Mouse (Mus musculus): ENCODE results near the gene Pmvk. TPM values are rescaled to one million over a fixed set of nuclear protein-coding genes. Genes with fewer than 3 reads are reported as not detected.

Gene Pmvk
- polyA plus RNA-seq, 1 experiment, result 82.0 TPM

Other genes starting within 250 kb of the Pmvk start
- gene Thbs3, start 239.4 kb upstream of the Pmvk start, polyA plus RNA-seq (2012; rRNA removed), result 30.0 and 40.7 TPM in 2 replicates
- 150 and 153 TPM in 2 replicates for gene Mtx1, start 227.5 kb upstream of the Pmvk start, polyA plus RNA-seq (2012; rRNA removed)
- gene Muc1, start 225.5 kb upstream of the Pmvk start, polyA plus RNA-seq (2012; rRNA removed), result 0.69 and 1.5 TPM in 2 replicates
- gene Krtcap2, start 208.6 kb upstream of the Pmvk start, polyA plus RNA-seq (2012; rRNA removed), result 120 and 144 TPM in 2 replicates
- 3.0 and 3.3 TPM in 2 replicates for gene Trim46, start 208.2 kb upstream of the Pmvk start, polyA plus RNA-seq (2012; rRNA removed)
- gene Dpm3, start 195.2 kb upstream of the Pmvk start, polyA plus RNA-seq (2012; rRNA removed), result 481 and 623 TPM in 2 replicates
- 264 and 294 TPM in 2 replicates for gene Slc50a1, start 184.0 kb upstream of the Pmvk start, polyA plus RNA-seq (2012; rRNA removed)
- 36.7 and 40.9 TPM in 2 replicates for gene Efna1, start 173.4 kb upstream of the Pmvk start, polyA plus RNA-seq (2012; rRNA removed)
- gene Efna3, start 131.6 kb upstream of the Pmvk start, polyA plus RNA-seq (2012; rRNA removed), result 5.2 and 7.3 TPM in 2 replicates
- 13.7 and 15.0 TPM in 2 replicates for gene Efna4, start 116.5 kb upstream of the Pmvk start, polyA plus RNA-seq (2012; rRNA removed)
- gene Adam15, start 104.5 kb upstream of the Pmvk start, polyA plus RNA-seq (2012; rRNA removed), result 170 and 223 TPM in 2 replicates
- 2.5 and 3.1 TPM in 2 replicates for gene Dcst2, start 92.6 kb upstream of the Pmvk start, polyA plus RNA-seq (2012; rRNA removed)
- gene Dcst1, start 89.3 kb upstream of the Pmvk start, polyA plus RNA-seq (2012; rRNA removed), result 3.6 and 4.3 TPM in 2 replicates
- 71.3 and 87.9 TPM in 2 replicates for gene Zbtb7b, start 59.8 kb upstream of the Pmvk start, polyA plus RNA-seq (2012; rRNA removed)
- gene Lenep, start 51.7 kb upstream of the Pmvk start, polyA plus RNA-seq (2012; rRNA removed), result not detected in 2 replicates
- 41.9 and 47.7 TPM in 2 replicates for gene Flad1, start 42.7 kb upstream of the Pmvk start, polyA plus RNA-seq (2012; rRNA removed)
- 51.7 and 55.1 TPM in 2 replicates for gene Cks1b, start 36.2 kb upstream of the Pmvk start, polyA plus RNA-seq (2012; rRNA removed)
- 114 and 118 TPM in 2 replicates for gene Shc1, start 36.1 kb upstream of the Pmvk start, polyA plus RNA-seq (2012; rRNA removed)
- 38.0 and 43.3 TPM in 2 replicates for gene Pygo2, start 24.3 kb upstream of the Pmvk start, polyA plus RNA-seq (2012; rRNA removed)
- 63.7 and 69.4 TPM in 2 replicates for gene Pbxip1, start 17.8 kb upstream of the Pmvk start, polyA plus RNA-seq (2012; rRNA removed)
- 1.5 and 2.6 TPM in 2 replicates for gene Kcnn3, start 65.6 kb downstream of the Pmvk start, polyA plus RNA-seq (2012; rRNA removed)